Mouse (Mus musculus) small intestine, adult 2 months (tissue): ENCODE results near the gene Nhp2. TPM values are rescaled to one million over a fixed set of nuclear protein-coding genes. Genes with fewer than 3 reads are reported as not detected.
A peak's percentile ranks its signal among the peaks of the same experiment; 100 is the strongest.

Experiments used
- H3K27ac ChIP-seq: fragments of 200-500 bp; 2 replicates; pipeline ENCODE4 v1.5.1; 2012; ENCODE audit warnings: low read depth, low read length, control low read depth, inconsistent platforms; ENCODE audit not compliant: insufficient read depth
- H3K27me3 ChIP-seq: fragments of 200-500 bp; 2 replicates; pipeline ENCODE4 v1.6.1; 2012; ENCODE audit warnings: mild to moderate bottlenecking, moderate library complexity, low read length, inconsistent platforms; ENCODE audit not compliant: control insufficient read depth, insufficient read depth
- H3K36me3 ChIP-seq: fragments of 200-500 bp; 2 replicates; pipeline ENCODE4 v1.6.1; 2012; ENCODE audit warnings: mild to moderate bottlenecking, low read length, control low read depth, inconsistent platforms; ENCODE audit not compliant: control insufficient read depth, insufficient read depth
- H3K4me1 ChIP-seq: fragments of 200-500 bp; 2 replicates; pipeline ENCODE4 v1.6.1; 2012; ENCODE audit warnings: low read length, inconsistent platforms, mixed read lengths; ENCODE audit not compliant: control insufficient read depth, insufficient read depth, insufficient read length
- H3K4me3 ChIP-seq: fragments of 200-500 bp; 2 replicates; pipeline ENCODE4 v1.5.1; 2012; ENCODE audit warnings: low read depth, mild to moderate bottlenecking, control low read depth, inconsistent platforms, low read length, moderate library complexity
- CTCF ChIP-seq: fragments of 200-500 bp; IDR thresholded peaks from 2 replicates; pipeline ENCODE4 v1.5.1; 2012; ENCODE audit warnings: low read depth, mild to moderate bottlenecking, control low read depth, inconsistent platforms, low read length, moderate library complexity, mixed read lengths; ENCODE audit not compliant: insufficient replicate concordance, insufficient read length; ENCODE audit errors: extremely low read depth
- POLR2A ChIP-seq: fragments of 200-500 bp; IDR thresholded peaks from 2 replicates; pipeline ENCODE4 v1.6.1; 2012; ENCODE audit warnings: low read depth, mild to moderate bottlenecking, control low read depth, inconsistent platforms, low read length, moderate library complexity
- WGBS: fragments of 180-500 bp; shearing (Covaris S2); methylation state at CpG from one replicate; pipeline ENCODE4 v1.1.7; 2018; 5-methylcytosine and 5-hydroxymethylcytosine counted together
- polyA plus RNA-seq: library from polyadenylated mRNA; depleted of rRNA; stranded (reverse); fragments of >200 nt; gene quantifications from 2 replicates; pipeline ENCODE4 v1.2.3, GENCODE M21; 2012

The Nhp2 gene
- polyA plus RNA-seq, 1 experiment, result 45.0 TPM

GRCm38 (mm10) chr11:51650691-51651515, 31.4 kb downstream of the Nhp2 start, which contains the start of the genes N4bp3 and D930048N14Rik:
TSS of gene N4bp3 (minus strand) at chr11:51650842.
TSS of gene D930048N14Rik (plus strand) at chr11:51650954.
- no peaks in the 10 kb centered on the region for H3K36me3 ChIP-seq
- no peaks in the 10 kb centered on the region for H3K27me3 ChIP-seq
- TF ChIP-seq POLR2A (no peak; the same call in 1 of the 2 replicates), CTCF (no peak)
- peaks cover 13% of the 10 kb centered on the region for H3K4me1 ChIP-seq
- peak within 1 kb of the TSS; percentile 93 for H3K4me3 ChIP-seq
- 2% methylated on average over 70 of the region's 70 CpGs for WGBS
- peak within 1 kb of the TSS; percentile 53 for H3K27ac ChIP-seq

DNA sequence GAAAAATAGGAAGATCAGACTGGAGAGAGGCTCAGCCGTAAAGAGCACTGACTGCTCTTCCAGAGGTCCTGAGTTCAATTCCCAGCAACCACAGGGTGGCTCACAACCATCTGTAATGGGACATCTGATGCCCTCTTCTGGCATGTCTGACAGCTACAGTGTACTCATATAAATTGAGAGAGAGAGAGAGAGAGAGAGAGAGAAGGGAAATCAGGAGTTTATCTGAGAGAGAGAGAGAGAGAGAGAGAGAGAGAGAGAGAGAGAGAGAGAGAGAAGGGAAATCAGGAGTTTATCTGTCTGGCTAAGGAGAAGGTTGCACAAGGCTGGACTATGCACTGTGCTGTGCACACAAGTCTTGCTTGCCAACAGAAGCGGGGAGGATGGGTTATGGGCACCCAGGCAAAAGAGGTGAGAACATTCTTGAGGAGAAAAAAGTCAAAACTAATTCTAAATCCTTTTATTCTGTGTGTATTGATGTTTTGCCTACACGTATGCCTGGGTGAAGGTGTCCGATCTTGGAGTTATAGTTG, 33.4 kb downstream of the Nhp2 start:
- Histone ChIP-seq H3K36me3 (no peaks in the 10 kb centered on the region), H3K27ac (no peak overlapping the region), H3K4me1 (peaks cover 5% of the 10 kb centered on the region), H3K4me3 (no peak overlapping the region), H3K27me3 (no peaks in the 10 kb centered on the region)
- WGBS, result 82% methylated on average over 4 of the region's 4 CpGs
- no peak for TF ChIP-seq CTCF
- no peak for TF ChIP-seq POLR2A

DNA sequence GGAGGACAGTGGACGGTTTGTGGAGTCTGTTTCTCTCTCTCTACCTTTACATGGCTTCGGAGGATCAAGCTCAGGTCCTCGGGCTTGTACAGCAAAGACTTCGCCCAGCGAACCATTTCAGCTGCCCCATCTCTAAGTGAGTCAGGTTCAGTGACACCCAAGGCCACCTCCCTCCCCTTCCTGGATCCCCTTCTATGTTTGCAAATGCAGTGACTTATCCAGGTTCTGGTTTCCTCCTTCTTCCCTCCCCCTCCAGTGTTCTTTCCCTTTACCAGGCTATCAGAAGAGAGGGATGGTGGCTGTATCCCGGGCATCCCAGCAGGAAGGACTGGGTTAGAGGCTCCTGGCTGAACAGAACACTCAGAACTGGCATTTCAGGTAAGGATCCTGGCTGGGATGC, 34.2 kb downstream of the Nhp2 start:
- WGBS, result 78% methylated on average over 6 of the region's 6 CpGs
- no peaks in the 10 kb centered on the region for H3K36me3 ChIP-seq
- peaks cover 10% of the 10 kb centered on the region for H3K4me1 ChIP-seq
- no peak for TF ChIP-seq CTCF
- no peak for TF ChIP-seq POLR2A
- H3K27me3 ChIP-seq, result no peaks in the 10 kb centered on the region
- no peak overlapping the region for H3K27ac ChIP-seq
- no peak overlapping the region for H3K4me3 ChIP-seq

- Histone ChIP-seq H3K27ac (no peak overlapping the region), H3K36me3 (no peaks in the 10 kb centered on the region), H3K4me1 (peaks cover 14% of the 10 kb centered on the region), H3K27me3 (no peaks in the 10 kb centered on the region), H3K4me3 (no peak overlapping the region)
- TF ChIP-seq POLR2A (no peak), CTCF (no peak)
- WGBS, result 97% methylated on average over 3 of the region's 3 CpGs
Measured at GRCm38 (mm10) chr11:51654891-51655290, 35.4 kb downstream of the Nhp2 start.

- Histone ChIP-seq H3K4me3 (no peak overlapping the region), H3K36me3 (no peaks in the 10 kb centered on the region), H3K27ac (no peak overlapping the region), H3K27me3 (no peaks in the 10 kb centered on the region), H3K4me1 (peaks cover 9% of the 10 kb centered on the region)
- TF ChIP-seq CTCF (no peak), POLR2A (no peak)
- WGBS, result 80% methylated on average over 10 of the region's 10 CpGs
Measured at GRCm38 (mm10) chr11:51656798-51657521, 37.4 kb downstream of the Nhp2 start.

GRCm38 (mm10) chr11:51658291-51658690, 38.8 kb downstream of the Nhp2 start:
- H3K27me3 ChIP-seq, result no peaks in the 10 kb centered on the region
- H3K4me1 ChIP-seq, result peaks cover 9% of the 10 kb centered on the region
- no peak overlapping the region for H3K27ac ChIP-seq
- no peak overlapping the region for H3K4me3 ChIP-seq
- no peaks in the 10 kb centered on the region for H3K36me3 ChIP-seq
- TF ChIP-seq POLR2A (no peak), CTCF (no peak)
- 17% methylated on average over 7 of the region's 7 CpGs for WGBS

GRCm38 (mm10) chr11:51658705-51659104, 39.2 kb downstream of the Nhp2 start:
- H3K36me3 ChIP-seq, result no peaks in the 10 kb centered on the region
- H3K27ac ChIP-seq, result no peak overlapping the region

More at GRCm38 (mm10) chr11:51658705-51659104, 39.2 kb downstream of the Nhp2 start:
- TF ChIP-seq CTCF, result no peak
- TF ChIP-seq POLR2A, result no peak
- peaks cover 9% of the 10 kb centered on the region for H3K4me1 ChIP-seq
- no peaks in the 10 kb centered on the region for H3K27me3 ChIP-seq
- WGBS, result 13% methylated on average over 6 of the region's 6 CpGs
- H3K4me3 ChIP-seq, result no peak overlapping the region
